Mouse (Mus musculus): ENCODE measurements at regions not wholly inside any gene's neighbourhood (a gene's known extent, or its start where the extent isn't known, plus 50 kb on each side); places are given as distances from the start of the nearest gene placed in this dataset.

- no peaks in the 10 kb centered on the region for H3K36me3 ChIP-seq
- H3K27me3 ChIP-seq: no peaks in the 10 kb centered on the region
- H3K27ac ChIP-seq: no peak overlapping the region
- no peak overlapping the region for H3K4me3 ChIP-seq (replicated peaks)
- H3K9ac ChIP-seq: no peak overlapping the region
- H3K4me1 ChIP-seq: no peaks in the 10 kb centered on the region
- no peak overlapping the region for H3K4me2 ChIP-seq
- no peak for ATAC-seq (replicated peaks; ENCODE audit: low FRiP score)
- H3K9me3 ChIP-seq (replicated peaks): no peaks in the 10 kb centered on the region
- WGBS: 79% methylated on average over 4 of the region's 4 CpGs
Measured at GRCm38 (mm10) chr9:112608932-112609331, 373.2 kb upstream of the Arpp21 start.

GRCm38 (mm10) chr9:112607221-112607620, 371.5 kb upstream of the Arpp21 start:
- ATAC-seq (replicated peaks; ENCODE audit: low FRiP score): no peak
- no peaks in the 10 kb centered on the region for H3K4me1 ChIP-seq
- no peaks in the 10 kb centered on the region for H3K36me3 ChIP-seq
- no peak overlapping the region for H3K9ac ChIP-seq
- 0 out of 2 replicates have a peak, but pooled peaks cover 5% of the 10 kb centered on the region for H3K9me3 ChIP-seq (replicated peaks)
- H3K27ac ChIP-seq: no peak overlapping the region
- no peak overlapping the region for H3K4me2 ChIP-seq
- WGBS: 84% methylated on average over 3 of the region's 3 CpGs
- no peak overlapping the region for H3K4me3 ChIP-seq (replicated peaks)
- no peaks in the 10 kb centered on the region for H3K27me3 ChIP-seq

- Histone ChIP-seq H3K9ac (no peak overlapping the region), H3K27ac (no peak overlapping the region), H3K4me3 (replicated peaks) (no peak overlapping the region), H3K27me3 (no peaks in the 10 kb centered on the region), H3K9me3 (replicated peaks) (no peaks in the 10 kb centered on the region), H3K36me3 (no peaks in the 10 kb centered on the region), H3K4me2 (no peak overlapping the region), H3K4me1 (no peaks in the 10 kb centered on the region)
- no peak for ATAC-seq (replicated peaks; ENCODE audit: low FRiP score)
Measured at GRCm38 (mm10) chr9:112595731-112596130, 360.0 kb upstream of the Arpp21 start.

- Histone ChIP-seq H3K27me3 (no peaks in the 10 kb centered on the region), H3K4me1 (no peaks in the 10 kb centered on the region), H3K9ac (no peak overlapping the region), H3K27ac (no peak overlapping the region), H3K4me2 (no peak overlapping the region), H3K36me3 (no peaks in the 10 kb centered on the region), H3K4me3 (replicated peaks) (no peak overlapping the region), H3K9me3 (replicated peaks) (no peaks in the 10 kb centered on the region)
- ATAC-seq (replicated peaks; ENCODE audit: low FRiP score): no peak
- WGBS: 72% methylated on average over 3 of the region's 3 CpGs
Measured at GRCm38 (mm10) chr9:112590241-112590640, 354.5 kb upstream of the Arpp21 start.

GRCm38 (mm10) chr9:112573316-112573715, 337.6 kb upstream of the Arpp21 start:
- H3K9me3 ChIP-seq (replicated peaks): no peaks in the 10 kb centered on the region
- WGBS: 86% methylated on average over 3 of the region's 3 CpGs
- no peak overlapping the region for H3K27ac ChIP-seq
- H3K27me3 ChIP-seq: no peaks in the 10 kb centered on the region
- no peak overlapping the region for H3K4me2 ChIP-seq
- H3K4me3 ChIP-seq (replicated peaks): no peak overlapping the region
- no peaks in the 10 kb centered on the region for H3K36me3 ChIP-seq
- ATAC-seq (replicated peaks; ENCODE audit: low FRiP score): no peak
- H3K9ac ChIP-seq: no peak overlapping the region
- no peaks in the 10 kb centered on the region for H3K4me1 ChIP-seq

DNA sequence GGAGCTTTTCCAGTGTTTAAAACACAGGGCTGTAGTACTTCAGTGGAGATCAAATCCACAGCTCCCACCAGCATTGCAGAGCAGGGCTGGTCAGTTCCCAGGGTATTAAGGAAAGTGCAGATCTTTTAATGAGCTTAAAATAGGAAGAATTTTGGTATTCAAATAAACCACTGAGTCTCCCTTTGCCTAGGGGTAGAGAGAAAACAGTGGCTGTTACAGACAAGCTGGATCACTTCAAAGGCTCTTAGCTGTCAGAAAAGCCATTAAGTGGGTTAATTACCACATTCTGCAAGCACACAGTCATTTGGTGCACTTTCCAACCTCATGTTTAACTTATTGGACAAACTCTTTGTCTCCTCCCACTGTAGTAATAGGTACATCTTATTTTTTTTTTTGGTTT, 325.6 kb upstream of the Arpp21 start:
- H3K4me1 ChIP-seq: no peaks in the 10 kb centered on the region
- H3K9ac ChIP-seq: no peak overlapping the region
- no peaks in the 10 kb centered on the region for H3K9me3 ChIP-seq (replicated peaks)
- H3K4me3 ChIP-seq (replicated peaks): no peak overlapping the region
- H3K36me3 ChIP-seq: no peaks in the 10 kb centered on the region
- no peak overlapping the region for H3K27ac ChIP-seq
- no peak for ATAC-seq (replicated peaks; ENCODE audit: low FRiP score)
- H3K27me3 ChIP-seq: no peaks in the 10 kb centered on the region
- no peak overlapping the region for H3K4me2 ChIP-seq

DNA sequence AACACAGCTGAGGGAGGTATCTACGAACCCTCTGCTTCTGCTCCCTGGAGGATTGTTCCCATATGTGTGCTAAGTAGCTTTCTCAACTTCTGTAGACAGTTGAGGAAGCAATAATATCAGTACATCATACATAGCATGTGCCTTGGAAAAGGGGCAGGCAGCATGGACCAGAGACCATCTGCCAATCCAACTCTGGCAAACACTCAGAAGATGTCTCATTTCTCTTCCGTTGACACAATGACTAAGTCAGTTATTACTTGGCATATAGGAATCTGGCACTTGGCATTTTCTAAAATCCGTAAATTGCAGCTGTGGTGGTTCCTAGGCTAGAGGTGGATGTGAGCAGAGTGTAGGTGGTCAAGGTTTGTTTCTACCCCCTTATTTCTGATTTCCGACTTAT, 324.5 kb upstream of the Arpp21 start:
- Histone ChIP-seq H3K36me3 (no peaks in the 10 kb centered on the region), H3K9me3 (replicated peaks) (no peaks in the 10 kb centered on the region), H3K27ac (no peak overlapping the region), H3K9ac (no peak overlapping the region), H3K4me1 (no peaks in the 10 kb centered on the region), H3K4me3 (replicated peaks) (no peak overlapping the region), H3K27me3 (no peaks in the 10 kb centered on the region), H3K4me2 (no peak overlapping the region)
- WGBS: 78% methylated on average over 4 of the region's 4 CpGs
- ATAC-seq (replicated peaks; ENCODE audit: low FRiP score): no peak

- Histone ChIP-seq H3K9me3 (replicated peaks) (no peaks in the 10 kb centered on the region), H3K27me3 (no peaks in the 10 kb centered on the region), H3K4me2 (no peak overlapping the region), H3K9ac (no peak overlapping the region), H3K27ac (no peak overlapping the region), H3K4me3 (replicated peaks) (no peak overlapping the region), H3K4me1 (no peaks in the 10 kb centered on the region), H3K36me3 (no peaks in the 10 kb centered on the region)
- no peak for ATAC-seq (replicated peaks; ENCODE audit: low FRiP score)
- WGBS: 83% methylated on average over 2 of the region's 2 CpGs
Measured at GRCm38 (mm10) chr9:112537924-112538323, 302.2 kb upstream of the Arpp21 start.

- Histone ChIP-seq H3K4me2 (no peak overlapping the region), H3K36me3 (no peaks in the 10 kb centered on the region), H3K4me3 (replicated peaks) (no peak overlapping the region), H3K4me1 (no peaks in the 10 kb centered on the region), H3K9ac (no peak overlapping the region), H3K9me3 (replicated peaks) (no peaks in the 10 kb centered on the region), H3K27ac (no peak overlapping the region), H3K27me3 (no peaks in the 10 kb centered on the region)
- ATAC-seq (replicated peaks; ENCODE audit: low FRiP score): no peak
- WGBS: 86% methylated on average over 5 of the region's 5 CpGs
Measured at GRCm38 (mm10) chr9:112525377-112525776, 289.6 kb upstream of the Arpp21 start.

GRCm38 (mm10) chr9:112523251-112523650, 287.5 kb upstream of the Arpp21 start:
- H3K9ac ChIP-seq: no peak overlapping the region
- H3K27ac ChIP-seq: no peak overlapping the region
- no peak overlapping the region for H3K4me3 ChIP-seq (replicated peaks)
- H3K9me3 ChIP-seq (replicated peaks): no peaks in the 10 kb centered on the region
- H3K4me1 ChIP-seq: no peaks in the 10 kb centered on the region
- WGBS: 91% methylated on average over 3 of the region's 3 CpGs
- no peak overlapping the region for H3K4me2 ChIP-seq
- no peak for ATAC-seq (replicated peaks; ENCODE audit: low FRiP score)
- no peaks in the 10 kb centered on the region for H3K36me3 ChIP-seq
- no peaks in the 10 kb centered on the region for H3K27me3 ChIP-seq

GRCm38 (mm10) chr9:112510716-112511115, 275.0 kb upstream of the Arpp21 start:
- H3K36me3 ChIP-seq: no peaks in the 10 kb centered on the region
- H3K9ac ChIP-seq: no peak overlapping the region
- H3K4me3 ChIP-seq (replicated peaks): no peak overlapping the region
- no peaks in the 10 kb centered on the region for H3K4me1 ChIP-seq
- H3K27me3 ChIP-seq: no peaks in the 10 kb centered on the region
- 83% methylated on average over 2 of the region's 2 CpGs for WGBS
- H3K9me3 ChIP-seq (replicated peaks): no peaks in the 10 kb centered on the region
- ATAC-seq (replicated peaks; ENCODE audit: low FRiP score): no peak
- H3K27ac ChIP-seq: no peak overlapping the region
- no peak overlapping the region for H3K4me2 ChIP-seq

- ATAC-seq (replicated peaks; ENCODE audit: low FRiP score): no peak
- no peak overlapping the region for H3K9ac ChIP-seq
- WGBS: 54% methylated on average over 2 of the region's 2 CpGs
- no peaks in the 10 kb centered on the region for H3K27me3 ChIP-seq
- no peak overlapping the region for H3K27ac ChIP-seq
- no peaks in the 10 kb centered on the region for H3K9me3 ChIP-seq (replicated peaks)
- no peaks in the 10 kb centered on the region for H3K4me1 ChIP-seq
- H3K36me3 ChIP-seq: no peaks in the 10 kb centered on the region
- no peak overlapping the region for H3K4me2 ChIP-seq
- no peak overlapping the region for H3K4me3 ChIP-seq (replicated peaks)
Measured at GRCm38 (mm10) chr9:112506871-112507270, 271.1 kb upstream of the Arpp21 start.

DNA sequence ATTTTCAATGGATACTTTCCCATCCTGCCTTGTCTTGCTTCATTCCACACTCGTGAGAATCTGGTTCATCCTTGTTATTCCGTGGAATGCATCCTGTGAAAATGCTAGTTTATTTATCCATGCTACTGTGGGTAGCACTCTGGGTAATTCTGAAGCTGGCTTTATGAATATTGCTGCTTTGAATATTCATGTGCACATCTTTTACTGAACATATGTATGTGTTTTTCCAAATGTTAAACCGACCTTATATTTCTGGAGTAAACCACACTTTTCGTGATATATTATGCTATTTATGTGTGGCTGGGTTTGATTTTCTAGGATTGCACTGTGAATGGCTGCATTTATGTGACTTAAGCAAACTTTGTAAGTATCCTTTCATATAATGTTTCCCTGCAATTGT, 262.9 kb upstream of the Arpp21 start:
- no peak overlapping the region for H3K27ac ChIP-seq
- no peak overlapping the region for H3K4me3 ChIP-seq (replicated peaks)
- WGBS: 86% methylated on average over 4 of the region's 4 CpGs
- no peak for ATAC-seq (replicated peaks; ENCODE audit: low FRiP score)
- H3K36me3 ChIP-seq: no peaks in the 10 kb centered on the region
- no peaks in the 10 kb centered on the region for H3K27me3 ChIP-seq
- no peak overlapping the region for H3K4me2 ChIP-seq
- H3K9me3 ChIP-seq (replicated peaks): no peaks in the 10 kb centered on the region
- H3K9ac ChIP-seq: no peak overlapping the region
- no peaks in the 10 kb centered on the region for H3K4me1 ChIP-seq
